Mouse (Mus musculus): ENCODE results near the gene Fgfr2.

The Fgfr2 gene

DNA sequence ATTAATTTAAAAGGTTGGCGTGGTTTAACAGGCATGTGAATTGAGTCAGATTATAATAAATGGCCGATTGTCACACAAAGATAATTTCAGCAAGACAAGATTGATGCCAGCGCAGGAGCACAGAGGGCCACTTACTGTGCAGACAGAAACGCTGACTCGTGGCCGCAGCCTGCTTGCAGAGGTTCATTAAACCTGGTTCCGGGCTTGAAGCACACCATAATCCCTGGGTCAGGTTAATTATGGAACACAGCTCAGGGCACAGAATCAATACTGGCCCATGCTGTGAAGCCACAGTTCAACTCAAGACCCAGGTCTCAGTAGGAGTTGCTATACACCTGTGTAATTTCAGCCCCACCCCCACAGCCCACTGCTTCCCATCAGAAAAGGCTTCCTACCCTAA, 1066.6 kb downstream of the Fgfr2 start:
- DNase-seq (ENCODE audit: low read depth), result no peak

DNA sequence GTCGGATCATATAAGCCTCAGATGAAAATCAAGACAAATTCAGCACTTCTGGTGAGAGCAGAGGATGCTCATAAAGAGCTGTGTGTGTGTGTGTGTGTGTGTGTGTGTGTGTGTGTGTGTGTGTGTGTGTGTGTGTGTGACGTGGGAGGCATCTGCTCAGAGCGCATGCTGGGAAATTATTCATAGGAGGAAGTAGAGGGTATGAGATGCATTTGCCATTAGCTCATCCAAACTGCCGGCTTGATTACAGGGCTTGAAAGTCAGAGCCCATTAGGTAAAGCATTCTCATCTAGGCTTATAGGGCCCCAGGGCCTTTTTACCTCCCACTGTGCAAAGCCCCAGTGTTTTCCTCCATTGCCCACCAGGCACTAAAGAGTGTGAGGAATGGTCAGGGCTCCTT, 1076.5 kb downstream of the Fgfr2 start:
- DNase-seq (ENCODE audit: low read depth), result no peak

DNA sequence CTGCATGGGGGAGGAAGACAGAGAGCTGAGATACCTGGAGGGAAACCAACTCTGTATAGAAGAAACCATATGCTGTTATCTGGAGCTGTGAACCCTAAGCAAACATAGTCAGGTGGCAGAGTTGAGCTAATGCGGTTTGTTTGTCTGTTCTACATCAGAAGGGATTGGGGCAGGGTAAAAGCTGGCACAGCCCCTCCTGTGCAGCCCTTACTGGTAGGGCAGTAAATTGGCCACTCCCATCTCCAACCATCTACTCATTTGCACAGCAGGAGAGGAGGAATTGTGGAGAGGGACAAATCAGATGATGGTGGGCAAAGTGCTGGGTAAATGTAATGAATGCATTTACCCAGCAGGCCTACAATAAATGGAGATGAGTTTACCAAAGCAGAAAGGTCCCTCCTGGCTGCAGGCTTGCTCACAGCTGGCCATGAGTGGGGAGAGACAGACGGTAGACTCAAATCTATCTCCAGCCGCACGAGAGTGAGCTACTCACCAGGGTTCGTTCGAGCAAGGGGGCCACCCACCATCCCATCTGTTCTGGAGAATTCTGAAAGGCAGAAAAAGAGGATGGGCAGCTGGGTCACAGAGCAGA, 1091.1 kb downstream of the Fgfr2 start:
- DNase-seq (ENCODE audit: low read depth), result no peak

DNA sequence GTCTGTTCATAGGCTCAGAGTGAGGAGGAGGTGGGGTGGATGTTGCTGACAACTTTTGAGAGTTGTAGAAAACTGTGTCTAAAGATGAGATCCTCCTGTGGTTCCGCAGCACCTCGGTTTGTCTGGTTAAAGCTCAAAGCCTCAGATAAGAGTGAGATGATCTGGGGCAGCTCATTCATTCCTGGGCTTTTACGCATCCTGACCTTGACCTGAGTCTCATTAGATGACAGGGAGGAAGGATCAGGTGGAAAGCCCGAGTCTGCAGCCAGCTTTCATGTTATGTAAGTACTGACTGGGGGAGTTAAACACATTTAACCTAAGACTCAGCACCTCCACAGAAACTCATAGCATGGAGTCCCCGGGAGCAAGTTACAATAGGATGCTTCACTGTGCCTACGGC, 1096.5 kb downstream of the Fgfr2 start:
- no peak for DNase-seq (ENCODE audit: low read depth)

DNA sequence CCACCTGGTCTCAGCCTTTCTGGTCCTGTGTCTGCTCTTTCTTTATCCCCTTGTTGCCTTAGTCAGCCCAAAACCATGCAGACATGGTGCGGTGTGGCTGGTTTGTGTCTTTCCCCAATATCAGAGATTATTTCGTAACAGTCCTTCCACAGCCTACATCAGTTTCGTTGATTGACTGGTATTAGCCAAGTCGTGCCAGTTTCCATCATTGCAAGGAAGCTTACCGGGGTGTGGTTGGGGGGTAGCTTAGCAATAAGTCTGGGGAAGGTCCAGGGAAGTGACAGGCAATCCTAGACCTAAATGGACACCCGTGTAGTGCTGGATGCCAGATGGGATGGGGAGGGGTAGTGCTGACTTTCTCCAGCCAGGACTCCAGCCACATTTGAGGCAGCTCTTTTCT, 1097.6 kb downstream of the Fgfr2 start:
- DNase-seq (ENCODE audit: low read depth), result no peak

DNA sequence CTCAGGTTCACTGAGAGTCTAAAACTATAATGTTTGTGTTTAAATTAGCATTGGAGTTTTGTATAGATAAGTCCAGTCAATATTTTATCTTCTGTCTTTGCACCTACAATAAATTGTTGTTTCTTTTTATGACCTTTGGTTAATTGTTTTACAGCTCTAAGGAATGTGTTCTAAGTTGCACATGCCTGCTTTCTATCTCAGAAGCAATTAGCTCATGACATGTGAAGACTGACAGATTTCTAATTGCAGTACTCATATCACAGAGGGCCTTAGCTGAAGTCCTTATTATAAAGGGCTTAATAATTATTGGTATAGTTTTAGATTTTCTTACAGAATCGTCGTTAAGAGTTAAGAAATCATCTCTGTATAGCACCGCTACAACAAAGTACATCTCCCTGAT, 1107.2 kb downstream of the Fgfr2 start:
- no peak for DNase-seq (ENCODE audit: low read depth)

DNA sequence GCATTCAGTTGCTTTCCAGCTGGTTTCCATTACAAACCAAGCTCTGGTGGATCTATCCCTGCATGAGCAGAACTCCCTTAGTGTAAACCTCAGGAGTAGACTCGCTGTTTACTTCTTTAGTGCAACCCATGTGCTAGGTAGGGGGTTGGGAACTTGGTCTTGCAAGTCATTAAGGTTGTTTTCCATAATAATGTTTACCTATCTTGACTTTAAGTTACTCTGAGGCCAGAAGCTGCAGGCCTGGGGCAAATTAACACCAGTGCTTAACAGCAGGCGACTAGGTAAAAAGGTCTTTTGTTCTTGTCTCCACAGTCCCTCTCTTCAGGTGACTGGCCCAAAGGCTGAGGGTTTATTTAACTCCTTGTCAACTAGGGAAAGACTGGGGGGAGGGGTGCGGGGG, 1108.0 kb downstream of the Fgfr2 start:
- no peak for DNase-seq (ENCODE audit: low read depth)

DNA sequence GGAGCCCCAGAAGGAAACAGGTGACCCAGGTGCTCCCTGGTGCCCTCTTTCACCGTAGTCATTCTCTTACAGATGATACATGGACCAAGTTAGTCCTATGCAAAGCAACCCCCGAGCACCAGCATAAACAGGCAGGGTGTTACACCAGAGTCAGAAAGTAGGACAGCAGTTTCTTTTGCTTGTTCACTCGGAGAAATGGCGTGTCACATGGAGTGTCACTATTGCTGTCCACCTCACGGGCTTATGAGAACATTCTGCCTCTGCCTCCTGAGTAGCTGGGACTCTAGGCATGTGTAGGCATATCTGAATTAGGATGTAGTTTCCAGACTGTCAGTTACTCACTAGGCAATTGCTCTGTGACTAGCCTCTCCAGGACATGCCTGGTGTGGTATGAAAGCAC, 1109.2 kb downstream of the Fgfr2 start:
- no peak for DNase-seq (ENCODE audit: low read depth)

DNA sequence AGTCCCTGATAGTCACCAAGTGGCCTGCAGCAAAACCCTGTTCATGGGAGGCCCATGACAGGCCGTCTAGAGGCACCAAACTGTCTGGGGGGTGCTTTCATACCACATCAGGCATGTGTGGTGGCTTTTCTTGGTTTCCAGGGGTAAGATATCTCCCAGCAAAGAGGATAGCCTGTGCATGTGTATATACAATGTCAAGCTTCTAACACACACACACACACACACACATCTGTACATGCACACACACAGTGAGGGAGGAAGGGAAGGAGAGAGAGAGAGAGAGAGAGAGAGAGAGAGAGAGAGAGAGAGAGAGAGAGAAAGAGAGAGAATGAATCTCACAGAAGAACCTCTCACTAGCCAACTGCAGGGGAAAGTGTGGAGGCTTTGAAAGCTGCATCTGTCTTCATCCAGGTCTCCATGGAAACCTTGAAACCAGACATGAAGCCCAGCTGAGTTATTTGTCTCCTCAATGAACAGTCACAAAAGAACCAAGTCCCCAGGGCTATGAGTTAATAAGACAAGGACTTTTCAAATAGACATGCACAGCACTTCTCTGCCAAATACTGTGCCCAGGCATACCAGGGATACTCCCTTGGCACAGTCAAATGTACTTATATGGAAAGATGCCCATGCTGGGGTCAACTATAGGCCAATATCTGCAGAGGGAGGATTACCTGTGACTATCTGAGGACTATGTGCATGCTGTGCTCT, 1110.0 kb downstream of the Fgfr2 start:
- no peak for DNase-seq (ENCODE audit: low read depth)

DNA sequence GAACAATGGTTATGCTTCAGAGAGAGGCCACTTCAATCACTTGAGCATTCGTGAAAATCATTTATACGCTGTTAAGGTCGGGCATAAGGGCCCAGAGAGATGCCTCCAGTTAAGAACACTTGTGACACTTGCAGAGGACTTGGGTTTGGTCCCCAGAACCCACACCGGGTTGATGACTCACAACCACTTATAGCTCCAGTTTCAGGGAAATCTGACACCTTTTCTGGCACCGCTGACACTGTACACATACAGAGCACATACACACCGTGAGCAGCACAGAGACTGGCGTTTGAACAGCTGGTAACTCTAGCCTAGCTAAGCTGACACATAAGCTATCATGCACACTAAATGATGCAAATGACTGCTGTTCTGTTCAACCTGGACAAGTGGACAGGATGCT, 1114.1 kb downstream of the Fgfr2 start:
- no peak for DNase-seq (ENCODE audit: low read depth)

DNA sequence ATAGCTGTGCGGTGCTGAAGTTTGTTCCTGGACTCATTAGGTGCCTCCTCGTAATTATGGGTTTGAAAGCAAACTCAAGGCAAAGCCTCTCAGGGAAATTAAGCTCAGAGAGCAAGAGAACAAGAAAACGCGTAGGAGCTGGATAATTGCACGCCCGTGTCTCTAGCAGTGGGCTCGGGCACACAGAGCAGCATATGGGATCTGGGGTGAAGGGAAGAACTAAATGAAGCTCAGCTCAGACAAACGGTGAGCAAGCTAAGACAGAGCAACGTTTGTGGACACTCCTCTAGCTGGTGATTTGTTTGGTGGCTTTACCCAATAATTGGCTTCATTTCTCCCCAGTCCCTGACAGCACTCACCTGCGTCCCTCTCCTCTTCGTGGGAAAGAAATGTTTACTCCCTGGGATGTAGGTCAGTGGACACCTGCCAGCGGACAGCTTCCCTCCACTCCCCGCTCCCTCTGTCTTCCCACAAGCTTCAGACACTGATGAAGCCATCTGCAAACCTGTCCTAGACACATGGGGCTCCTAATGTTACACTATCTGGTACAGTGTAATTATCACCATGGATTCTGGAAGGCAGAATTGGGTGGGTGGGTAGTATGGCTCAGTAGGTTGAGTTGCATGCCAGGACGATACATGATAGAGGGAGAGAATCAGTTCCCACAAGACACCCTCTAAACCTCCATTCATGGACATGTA, 1117.0 kb downstream of the Fgfr2 start:
- DNase-seq (ENCODE audit: low read depth), result no peak

DNA sequence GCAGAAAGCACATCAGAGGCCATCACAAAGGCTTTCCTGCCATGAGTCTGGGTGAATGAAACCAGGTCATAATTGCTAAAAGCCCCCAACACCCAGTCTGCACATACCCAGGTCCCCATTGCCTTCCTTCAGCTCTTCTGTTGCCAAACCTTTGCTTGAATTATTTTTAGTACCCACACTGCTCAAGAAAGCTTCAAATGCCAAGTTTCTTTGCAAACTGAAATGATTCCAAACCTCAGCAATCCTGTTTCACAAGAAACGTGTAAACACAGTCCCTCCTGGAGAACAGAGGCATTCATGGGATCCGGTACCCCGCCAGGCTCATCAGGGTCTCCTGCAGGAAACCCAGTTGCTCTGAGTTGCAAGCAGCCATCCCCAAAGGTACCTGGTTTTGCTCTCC, 1130.3 kb downstream of the Fgfr2 start:
- no peak for DNase-seq (ENCODE audit: low read depth)

DNA sequence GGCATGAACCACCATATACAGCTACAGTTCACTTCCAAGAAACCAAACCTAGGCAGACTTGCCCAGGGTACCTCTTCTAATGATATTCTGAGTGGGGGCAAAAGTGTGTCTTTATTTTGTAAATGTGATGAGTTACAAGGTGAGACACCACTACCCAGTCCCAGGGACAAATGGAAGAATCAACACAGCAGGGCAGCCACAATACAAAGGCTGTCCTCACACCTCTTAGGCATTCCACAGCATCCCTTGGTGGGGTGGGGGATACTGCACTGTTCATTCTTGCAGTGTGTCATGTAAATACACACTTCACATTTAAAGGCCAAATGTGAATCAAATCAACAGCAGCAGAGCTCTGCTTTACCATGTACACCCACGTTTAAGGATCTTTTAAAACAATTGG, 1130.9 kb downstream of the Fgfr2 start:
- no peak for DNase-seq (ENCODE audit: low read depth)

DNA sequence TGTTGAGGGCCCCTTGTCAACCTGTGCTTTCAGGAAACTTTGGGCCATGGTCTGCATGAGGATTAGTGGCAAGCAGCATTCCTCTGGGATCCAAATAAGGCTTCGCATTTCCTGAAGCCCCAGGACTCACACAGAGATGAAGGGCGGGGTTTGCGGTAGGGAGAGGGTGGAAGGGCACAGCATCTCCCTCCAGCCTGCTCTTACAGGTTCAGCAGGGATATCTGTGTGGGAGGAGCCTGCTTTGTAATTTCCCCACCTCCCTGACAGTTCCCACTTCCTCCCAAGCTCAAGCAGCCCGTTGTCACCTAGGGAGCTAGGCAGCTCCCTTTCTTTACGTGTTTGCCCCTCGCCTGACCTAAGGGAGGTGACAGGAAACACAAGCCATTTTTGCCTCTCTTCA, 1134.1 kb downstream of the Fgfr2 start:
- no peak for DNase-seq (ENCODE audit: low read depth)

DNA sequence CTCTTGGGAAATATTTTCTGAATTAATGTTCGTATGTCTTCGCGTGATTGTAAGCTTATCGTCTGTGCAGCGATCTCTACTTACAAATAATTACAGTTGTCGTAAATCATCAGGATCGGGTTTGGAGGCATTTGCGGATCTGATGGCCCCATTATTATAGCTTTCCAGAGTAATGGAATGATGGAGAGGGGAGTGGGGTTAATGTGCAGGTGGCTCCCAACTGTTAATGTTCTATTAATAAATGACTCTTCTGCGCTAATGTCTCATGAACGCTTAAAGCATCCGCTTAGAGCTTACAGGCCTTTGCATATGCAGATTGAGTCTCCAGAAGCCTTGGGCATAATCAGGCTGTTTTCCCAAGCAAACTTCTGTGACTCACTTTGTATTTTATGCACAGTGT, 1144.5 kb downstream of the Fgfr2 start:
- no peak for DNase-seq (ENCODE audit: low read depth)

DNA sequence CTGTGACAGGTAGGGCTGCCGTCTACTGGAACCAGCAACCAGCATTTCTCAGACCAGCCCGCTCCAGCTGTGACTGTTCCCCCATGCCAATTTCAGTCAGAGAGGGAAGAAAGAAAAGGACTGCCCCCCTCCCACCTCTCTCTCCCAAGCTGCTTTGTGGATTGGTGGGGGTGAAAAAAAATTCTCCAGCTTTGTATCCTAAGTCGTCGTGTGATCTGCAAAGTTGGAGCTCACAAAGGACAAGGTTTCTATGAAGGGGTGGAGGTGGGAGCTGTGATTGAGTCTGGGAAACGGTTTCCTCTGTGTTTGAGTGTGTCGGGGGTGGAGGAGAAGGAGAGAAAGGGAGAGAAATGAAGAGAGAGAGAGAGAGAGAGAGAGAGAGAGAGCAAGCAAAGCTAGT, 1147.3 kb downstream of the Fgfr2 start:
- DNase-seq (ENCODE audit: low read depth), result no peak

DNA sequence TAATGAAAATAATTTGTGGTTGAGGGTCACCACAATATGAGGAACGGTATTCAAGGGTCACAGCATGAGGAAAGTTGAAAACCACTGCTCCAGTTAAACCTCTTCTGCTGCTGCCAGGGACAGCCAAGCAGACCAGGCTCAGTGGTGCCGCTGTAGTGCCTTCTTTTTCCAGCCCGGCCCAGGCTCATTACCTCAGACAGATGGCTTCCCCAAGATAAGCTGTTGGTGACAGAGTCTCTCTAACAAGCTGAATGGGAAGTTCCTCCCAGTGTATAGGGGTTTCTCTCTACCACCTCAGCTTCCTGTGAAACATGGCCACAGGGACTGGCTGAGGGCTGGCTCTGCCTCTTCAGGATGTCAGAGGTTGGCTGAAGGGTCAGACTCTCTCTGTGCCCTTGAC, 1152.9 kb downstream of the Fgfr2 start:
- DNase-seq (ENCODE audit: low read depth), result peak; percentile 3

DNA sequence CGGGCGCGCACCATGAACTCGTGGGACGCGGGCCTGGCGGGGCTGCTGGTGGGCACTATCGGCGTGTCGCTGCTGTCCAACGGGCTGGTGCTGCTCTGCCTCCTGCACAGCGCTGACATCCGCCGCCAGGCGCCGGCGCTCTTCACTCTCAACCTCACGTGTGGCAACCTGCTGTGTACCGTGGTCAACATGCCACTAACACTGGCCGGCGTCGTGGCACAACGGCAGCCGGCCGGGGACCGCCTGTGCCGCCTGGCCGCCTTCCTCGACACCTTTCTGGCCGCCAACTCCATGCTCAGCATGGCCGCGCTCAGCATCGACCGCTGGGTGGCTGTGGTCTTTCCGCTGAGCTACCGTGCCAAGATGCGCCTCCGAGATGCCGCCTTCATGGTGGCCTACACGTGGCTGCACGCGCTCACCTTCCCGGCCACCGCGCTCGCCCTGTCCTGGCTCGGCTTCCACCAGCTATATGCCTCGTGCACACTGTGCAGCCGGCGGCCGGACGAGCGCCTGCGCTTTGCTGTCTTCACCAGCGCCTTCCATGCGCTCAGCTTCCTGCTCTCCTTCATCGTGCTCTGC, 1156.1 kb downstream of the Fgfr2 start:
- no peak for DNase-seq (ENCODE audit: low read depth)

DNA sequence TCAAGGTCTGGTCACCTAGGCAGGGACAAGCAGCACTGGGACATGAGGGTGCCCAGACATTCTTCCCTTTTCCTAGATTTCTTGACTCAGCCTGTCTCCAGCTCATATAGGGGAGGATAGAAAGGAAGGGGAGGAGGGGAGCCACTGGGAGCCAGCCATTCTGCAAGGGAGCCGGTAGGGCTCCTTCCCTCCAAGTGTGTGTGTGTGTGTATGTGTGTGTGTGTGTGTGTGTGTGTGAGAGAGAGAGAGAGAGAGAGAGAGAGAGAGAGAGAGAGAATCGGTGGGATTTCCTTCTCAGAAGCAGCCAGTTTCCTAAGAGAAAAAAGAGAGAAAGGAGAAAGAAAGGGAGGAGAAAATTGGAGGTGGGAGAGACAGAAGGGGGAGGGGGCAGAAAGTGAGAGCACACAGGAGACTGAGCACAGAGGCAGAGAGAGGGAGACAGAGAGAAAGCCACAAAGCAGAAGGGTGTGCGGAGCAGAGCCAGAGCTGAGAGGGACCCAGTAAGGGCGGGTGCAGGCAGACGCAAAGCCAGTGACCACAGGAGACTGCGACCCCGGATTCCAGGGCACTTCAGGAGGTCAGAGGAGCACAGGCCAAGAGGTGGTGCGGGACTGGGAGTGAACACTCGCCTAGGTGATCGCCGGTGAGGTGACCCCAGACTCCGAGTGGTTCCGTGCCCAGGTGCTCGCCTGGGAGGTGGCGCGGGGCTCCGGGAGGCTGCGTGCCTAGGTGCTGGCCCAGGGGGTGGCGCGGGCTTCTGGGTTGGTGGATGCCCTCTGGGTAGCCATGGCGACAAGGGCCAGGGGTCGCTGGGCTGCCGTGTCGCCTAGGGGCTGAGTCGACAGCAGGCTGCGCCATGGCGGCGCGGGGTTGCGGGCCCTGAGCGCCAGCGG, 1156.9 kb downstream of the Fgfr2 start, which contains the start of gene Gpr26:
TSS of gene Gpr26 (plus strand) at position 438 of the 893 bp plus-strand sequence.
- no peak for DNase-seq (ENCODE audit: low read depth)

DNA sequence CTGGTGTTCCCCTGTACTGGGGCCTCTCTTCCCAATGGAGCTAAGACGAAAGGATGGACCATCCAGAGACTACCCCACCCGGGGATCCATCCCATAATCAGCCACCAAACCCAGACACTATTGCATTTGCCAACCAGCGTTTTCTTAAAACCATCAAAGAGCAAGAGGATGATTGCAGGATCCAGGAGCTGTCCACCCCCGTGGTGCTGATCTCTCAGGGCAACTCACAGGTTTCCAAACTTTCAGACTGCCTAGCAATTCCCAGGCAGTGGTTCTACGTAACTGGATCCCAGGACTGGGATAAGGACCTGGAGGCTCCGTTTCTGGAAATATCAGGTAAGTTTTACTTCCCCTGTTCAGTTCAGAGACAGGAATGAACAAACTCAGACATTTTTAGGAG, 1162.6 kb downstream of the Fgfr2 start:
- no peak for DNase-seq (ENCODE audit: low read depth)

DNA sequence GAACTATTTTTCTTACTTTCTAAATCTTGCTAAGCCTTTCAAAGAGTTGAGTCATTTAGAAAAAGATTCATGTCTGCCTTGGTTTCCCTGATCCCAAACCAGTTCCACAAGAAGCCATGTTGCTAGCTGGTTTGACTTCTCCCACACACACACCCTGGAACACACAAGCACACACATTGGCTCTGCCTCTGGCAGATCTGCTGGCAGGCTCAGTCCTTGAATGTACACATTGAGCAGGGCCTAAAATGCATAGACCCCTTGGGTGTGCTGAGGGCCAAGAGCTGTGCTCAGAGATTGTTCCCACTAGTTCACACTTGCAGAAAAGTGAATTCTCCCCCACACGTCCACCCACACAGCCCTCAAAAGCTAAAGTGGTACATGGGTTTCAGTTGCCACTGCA, 1164.4 kb downstream of the Fgfr2 start:
- DNase-seq (ENCODE audit: low read depth), result no peak

DNA sequence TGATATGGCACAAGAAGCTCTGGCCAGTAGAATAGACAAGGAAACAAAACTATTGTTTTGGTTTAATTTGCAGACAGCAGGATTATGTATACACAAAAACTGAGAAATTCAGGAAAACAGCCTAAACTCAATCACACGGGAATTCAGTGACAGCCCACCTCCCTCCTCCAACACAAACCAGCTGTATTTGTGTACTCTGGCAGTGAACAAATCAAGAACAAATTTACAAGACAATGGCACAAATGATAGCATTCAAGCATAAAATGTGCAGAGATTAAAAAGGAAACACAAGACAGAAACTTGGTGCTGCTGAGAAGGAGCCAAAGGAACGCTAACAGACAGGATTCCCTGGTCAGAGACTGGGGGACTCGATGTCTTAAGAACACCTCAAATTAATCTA, 1169.7 kb downstream of the Fgfr2 start:
- DNase-seq (ENCODE audit: low read depth), result no peak

All from 416B (cell line).